Mouse (Mus musculus): ENCODE data around the gene Gm19345. TPM values are rescaled to one million over a fixed set of nuclear protein-coding genes. Genes with fewer than 3 reads are reported as not detected.

Gm19345 gene
- total RNA-seq, 2 experiments from 2014 or later: 14.8 to 15.9 TPM

DNA sequence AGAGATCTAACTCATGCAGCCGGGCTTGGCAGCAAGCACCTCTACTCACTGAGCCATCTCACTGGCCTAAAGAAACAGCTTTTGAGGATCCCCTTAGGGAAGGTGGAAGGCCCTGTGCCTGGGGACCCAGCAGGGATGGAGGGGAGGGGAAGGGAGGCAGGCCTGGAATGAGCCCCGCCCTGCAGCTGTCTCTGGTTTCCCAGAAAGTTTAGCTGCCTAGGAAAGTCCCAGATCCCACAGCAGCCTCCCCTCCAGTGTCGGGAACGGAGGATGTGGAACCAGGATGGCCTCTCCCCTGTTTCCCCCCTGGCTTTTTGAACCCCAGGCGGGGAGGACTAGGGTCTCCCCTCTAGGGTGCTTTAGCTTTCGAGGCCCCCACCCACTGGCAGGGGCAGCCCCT, 25.0 kb upstream of the Gm19345 start:
- intact Hi-C loops (cut with DNase I): no loop called here
- no peak for DNase-seq

DNA sequence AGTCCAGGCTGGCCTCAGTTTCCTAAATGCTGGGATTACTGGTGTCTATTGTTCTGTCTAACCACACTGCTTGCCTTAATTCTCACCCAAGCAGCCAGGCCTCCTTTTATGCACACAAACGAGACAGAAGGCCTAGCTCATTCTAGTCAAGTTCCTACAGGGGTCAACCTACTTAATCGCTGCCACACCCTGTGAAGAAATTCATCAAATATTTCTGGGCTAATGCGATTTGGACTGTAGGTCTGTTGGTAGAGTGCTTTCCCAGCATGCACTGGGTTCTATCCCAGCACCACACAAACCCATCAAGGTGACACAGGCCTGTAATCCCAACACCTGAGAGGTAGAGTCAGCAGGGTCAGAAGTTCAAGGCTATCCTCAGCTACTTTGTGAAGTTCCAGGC, 22.1 kb upstream of the Gm19345 start:
- DNase-seq: no peak
- intact Hi-C loops (cut with DNase I): no loop called here

DNA sequence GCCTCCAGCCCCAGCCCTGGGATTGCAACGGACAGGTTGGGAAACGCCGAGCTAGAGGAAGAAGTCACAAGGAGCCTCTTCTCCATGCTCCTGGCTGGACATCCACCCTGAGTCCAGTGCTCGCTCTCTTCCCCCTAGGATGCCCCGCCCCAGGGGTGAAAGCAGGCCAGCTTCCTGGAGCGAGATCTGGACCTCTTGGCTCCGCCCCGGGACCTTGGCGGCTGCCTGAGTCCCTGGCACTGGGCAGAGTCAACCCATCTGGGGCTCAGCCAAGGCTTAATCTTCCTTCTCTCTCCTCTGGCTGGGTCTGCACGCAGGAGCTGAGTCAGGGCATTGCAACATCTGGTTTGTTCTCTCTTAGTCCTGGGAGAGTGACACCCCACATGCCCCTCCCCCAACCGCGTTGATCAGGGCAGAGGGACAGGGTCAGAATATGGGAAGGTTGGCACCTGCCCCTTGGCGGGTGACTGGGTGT, 21.1 kb upstream of the Gm19345 start:
- DNase-seq: peak; percentile 34
- intact Hi-C loops (cut with DNase I): no loop called here

DNA sequence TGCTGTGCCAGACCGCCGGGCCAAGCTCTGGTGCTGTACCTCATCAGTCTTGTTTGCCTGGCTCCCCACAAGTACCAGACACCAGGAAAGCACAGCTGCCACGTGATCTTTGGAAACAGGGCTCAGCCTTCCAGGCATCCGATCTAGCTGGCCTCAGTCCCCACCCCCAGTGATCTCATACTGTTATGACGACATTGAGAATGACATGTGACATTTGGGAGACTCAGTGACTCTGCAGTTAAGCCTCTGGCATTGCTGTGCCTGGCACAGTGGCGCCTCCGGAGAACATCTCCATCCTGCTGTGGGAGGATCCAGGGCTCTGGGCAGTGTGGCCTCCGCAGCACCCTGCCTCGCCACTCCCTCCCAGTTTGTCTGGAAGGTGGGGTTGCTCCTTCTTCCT, 20.0 kb upstream of the Gm19345 start:
- no peak for DNase-seq
- intact Hi-C loops (cut with DNase I): no loop called here

DNA sequence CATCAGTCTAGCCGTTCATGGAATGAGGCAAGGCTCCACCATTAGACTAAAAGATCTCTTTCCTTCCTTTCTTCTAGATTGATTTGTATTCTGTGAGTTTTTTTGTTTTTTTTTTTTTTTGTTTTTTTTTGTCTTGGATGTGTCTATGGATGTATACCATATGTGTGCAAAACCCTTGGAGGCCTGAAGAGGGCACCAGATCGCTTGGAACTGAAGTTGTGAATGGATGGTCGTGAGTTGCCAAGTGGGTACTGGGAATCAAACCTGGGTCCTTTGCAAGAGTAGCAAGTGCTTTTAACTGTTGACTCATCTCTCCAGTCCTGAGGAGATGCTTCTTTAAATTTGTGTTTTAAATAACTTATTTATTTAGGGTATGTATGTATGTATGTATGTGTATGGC, 17.7 kb upstream of the Gm19345 start:
- intact Hi-C loops (cut with DNase I): no loop called here

DNA sequence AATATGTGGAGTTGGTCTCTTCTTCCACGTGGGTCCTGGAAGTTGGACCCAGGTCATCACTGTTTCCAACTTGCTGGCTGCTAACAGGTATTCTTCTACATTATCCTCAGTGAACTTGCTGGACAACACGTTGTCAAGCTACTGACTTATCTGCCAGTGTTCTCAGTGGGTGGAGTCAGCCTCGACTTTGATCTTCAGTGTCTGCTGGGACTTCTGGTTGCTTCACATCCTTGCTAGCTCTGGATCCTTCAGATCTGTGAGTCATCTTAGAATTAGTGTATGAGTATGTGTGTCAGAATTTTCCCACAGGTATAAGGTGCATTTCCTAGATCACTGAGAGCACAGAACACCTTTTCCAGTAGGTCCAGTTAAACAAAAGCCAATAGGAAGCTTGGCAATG, 15.0 kb upstream of the Gm19345 start:
- DNase-seq: no peak
- intact Hi-C loops (cut with DNase I): no loop called here

More for the DNA sequence above, 17.7 kb upstream of the Gm19345 start:
- no peak for DNase-seq

DNA sequence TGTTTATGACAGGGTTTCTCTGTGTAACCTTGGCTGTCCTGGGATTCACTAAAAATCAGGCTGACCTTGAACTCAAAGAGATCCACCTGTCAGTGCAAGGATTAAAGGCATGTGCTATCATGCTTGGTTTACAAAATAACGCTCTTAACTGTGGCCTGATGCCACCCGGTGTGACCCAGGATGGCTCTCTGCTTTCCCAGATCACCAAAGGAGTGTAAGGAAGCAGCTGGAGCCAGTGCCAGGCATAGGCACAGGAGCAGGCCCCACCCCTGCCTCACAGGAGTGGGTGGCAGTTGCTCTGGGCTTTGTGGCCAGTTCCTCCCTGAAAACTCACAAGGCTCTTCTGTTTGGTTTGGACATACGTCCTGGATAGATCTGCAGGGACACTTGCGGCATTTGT, 11.4 kb upstream of the Gm19345 start:
- intact Hi-C loops (cut with DNase I): no loop called here
- DNase-seq: no peak

DNA sequence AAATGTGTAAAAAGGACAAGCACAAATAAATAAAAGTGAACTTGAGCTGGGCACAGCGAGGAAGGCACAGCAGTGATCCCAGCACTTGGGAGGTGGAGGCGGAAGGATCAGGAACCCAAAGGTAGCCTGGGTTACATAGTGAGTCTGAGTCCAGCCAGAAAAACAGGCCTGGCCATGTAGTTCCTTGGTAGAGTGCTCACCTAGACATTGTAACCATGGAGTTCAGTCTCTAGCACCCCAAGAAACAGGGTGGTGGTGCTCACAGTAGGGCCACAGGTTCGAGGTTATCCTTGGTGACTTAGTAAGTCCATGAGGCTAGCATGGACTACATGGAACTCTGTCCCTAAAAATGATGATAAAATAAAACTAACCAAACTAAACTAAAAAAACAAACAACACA, 10.9 kb upstream of the Gm19345 start:
- DNase-seq: no peak
- intact Hi-C loops (cut with DNase I): no loop called here

DNA sequence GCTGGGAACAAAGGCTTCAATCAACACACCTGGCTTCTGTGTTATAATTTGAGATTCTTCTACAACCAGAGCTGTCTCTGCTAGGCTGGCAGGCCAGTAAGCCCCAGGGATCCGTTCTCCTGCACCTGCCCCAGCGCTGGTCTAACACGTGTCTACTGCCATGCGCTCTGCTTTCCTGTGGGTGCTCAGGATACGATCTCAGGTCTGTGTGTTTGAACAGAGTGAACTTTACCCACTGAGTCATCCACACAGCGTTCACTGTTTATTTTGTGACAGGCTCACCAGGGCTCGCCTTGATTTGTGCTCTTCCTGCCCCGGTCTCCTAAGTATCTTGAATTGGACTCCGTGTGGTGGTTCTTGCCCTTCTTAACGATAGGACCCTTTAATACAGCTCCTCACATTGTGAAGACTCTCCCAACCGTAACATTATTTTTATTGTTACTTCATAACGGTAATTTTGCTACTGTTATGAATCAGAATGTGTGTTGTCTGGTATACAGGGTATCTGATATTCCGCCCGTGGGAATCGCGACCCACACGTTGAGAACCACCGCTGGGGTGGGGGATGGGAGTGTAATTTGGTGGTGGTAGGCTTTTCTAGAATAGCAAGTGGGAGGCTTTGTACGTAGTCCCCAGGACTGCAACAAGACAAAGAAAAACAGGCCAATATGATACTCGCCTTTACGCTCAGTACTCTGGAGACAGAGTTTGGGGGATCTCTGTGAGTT, 10.0 kb upstream of the Gm19345 start:
- intact Hi-C loops (cut with DNase I): no loop called here
- no peak for DNase-seq

DNA sequence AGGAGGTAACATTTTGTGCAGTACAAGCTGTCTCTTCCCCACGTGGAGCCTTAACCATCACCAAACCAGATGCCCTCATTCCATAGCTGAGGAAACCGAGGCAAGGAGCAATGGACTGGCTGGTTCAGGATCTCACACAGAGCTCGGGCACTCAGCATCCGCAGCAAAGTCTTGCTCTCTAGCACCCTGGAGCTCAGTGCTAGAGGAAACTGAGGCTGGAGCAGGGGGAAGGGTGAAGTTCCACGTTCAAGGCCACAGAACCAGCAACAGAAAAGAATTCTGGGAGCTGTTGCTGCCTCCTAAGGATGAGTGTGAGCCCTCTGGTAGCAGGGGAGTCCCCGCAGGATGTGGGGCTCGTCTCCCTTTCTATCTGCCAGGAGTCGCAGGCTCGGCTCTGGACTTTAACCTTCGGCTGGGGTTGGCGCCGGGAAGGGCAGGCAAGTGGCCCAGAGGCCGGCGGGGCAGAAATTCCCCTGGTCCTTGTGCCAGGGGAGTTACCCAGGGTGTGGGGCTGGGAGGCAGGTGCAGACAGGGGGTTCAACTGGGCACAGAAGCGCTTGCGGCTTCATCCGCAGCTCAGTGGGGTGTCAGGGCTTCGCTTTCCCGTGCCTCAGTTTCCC, 8.8 kb upstream of the Gm19345 start:
- intact Hi-C loops (cut with DNase I): no loop called here
- DNase-seq: no peak

DNA sequence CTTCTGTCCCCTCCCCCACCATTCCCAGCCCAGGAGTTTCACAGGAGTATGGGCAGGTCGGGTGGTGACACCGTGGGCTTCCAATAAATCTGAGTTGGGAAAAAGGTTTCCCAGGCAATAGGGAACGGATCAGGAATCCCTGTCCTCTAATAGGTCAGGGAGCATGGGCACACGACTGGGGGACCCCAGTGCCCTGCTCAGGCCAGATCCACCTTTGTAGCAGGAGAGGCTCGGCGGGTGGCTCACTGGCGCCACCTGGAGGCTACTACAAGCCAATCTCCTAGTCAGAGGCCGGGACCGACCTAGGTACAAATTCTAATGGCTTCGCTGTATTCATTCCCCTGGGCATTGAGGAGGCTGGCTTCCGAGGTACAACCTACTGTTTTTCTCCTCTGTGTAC, 8.2 kb upstream of the Gm19345 start:
- intact Hi-C loops (cut with DNase I): no loop called here
- DNase-seq: peak; percentile 58

DNA sequence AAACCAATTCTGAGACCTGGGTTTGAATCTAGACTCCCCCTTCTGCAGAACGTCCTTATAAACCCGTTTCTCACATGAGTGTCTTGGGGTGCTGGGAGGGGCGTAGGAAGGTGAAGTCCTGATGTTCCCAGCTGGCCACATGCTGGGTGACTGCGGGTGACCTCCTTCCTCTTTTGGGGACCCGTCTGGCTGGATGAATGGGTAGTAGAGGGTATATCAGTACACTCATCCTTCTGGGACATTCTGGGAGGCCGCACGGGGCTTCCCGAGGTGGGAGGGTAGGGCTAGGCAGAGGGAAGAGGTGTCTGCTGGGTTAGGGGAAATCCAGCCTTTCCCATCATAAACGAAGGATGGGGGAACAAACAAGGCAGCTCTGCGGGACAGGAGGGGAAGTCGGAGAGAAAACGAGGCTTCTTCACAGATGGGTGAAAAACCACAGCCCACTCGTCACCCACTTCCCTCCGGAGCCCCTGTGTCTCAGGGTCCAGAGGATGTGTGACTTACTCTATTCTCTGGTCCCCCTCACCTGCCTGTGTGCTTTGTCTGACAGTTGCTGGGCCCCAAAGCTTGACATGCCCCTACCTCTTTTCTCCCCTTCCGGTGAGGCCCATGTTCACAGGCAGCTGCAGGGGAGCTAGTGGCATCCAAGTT, 7.2 kb upstream of the Gm19345 start:
- no peak for DNase-seq
- intact Hi-C loops (cut with DNase I): no loop called here

DNA sequence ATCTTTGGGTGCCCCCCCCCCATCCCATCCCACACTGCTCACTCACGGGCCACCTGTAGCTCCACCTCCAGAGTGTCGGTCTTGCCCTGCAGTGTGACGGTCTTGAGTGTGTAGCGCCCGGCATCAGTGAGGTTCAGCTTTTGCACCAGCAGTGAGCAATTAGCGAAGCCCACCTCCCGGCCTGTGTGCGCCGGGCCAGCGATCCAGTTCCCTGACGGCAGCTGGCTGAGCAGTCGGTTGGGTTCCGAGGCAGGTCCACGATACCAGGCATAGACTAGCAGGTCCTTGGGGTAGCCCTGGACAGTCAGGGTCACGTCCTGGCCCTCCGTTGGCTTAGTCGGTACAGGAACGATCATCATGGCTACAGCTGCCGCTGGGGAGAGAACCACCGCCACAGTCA, 1.7 kb downstream of the Gm19345 start:
- no peak for DNase-seq
- intact Hi-C loops (cut with DNase I): no loop called here

DNA sequence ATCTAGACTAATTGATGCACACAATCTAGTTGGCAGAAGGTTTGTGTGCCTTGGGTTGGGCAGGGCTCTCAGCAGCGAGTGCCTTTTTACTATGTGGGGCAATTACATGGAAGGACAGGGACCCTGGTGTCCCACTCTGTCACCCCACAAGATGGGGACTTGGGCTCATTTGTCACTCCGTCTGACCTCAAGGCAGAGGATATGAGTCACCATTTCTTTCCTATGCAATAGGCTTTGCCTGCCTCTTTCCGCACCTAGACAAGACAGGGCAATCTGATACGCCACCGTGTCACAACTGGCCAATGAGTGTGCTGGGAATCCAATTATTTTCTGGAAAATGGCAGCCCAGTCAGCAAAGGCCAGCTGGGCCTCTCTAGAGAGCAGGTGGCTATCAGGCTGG, 3.9 kb downstream of the Gm19345 start:
- intact Hi-C loops (cut with DNase I): no loop called here
- DNase-seq: no peak

DNA sequence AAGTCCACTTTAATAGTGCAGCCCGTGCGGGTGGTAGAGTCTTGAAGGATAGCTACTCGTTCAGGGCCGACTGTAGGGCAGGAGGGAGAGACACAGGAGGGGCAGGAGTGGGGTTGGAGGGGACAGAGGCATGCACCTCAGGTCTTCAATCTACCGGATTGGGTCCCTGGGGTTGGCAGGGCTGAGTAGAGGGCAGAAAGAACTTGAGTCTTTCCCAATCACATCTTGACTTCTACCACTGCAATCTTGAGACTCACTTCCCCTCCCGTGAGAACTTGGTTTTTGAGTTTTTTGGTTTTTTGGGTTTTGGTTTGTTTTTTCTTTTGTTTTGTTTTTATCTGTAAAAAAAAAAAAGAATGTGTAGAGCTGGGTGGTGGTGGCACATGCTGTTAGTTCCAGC, 4.5 kb downstream of the Gm19345 start:
- intact Hi-C loops (cut with DNase I): no loop called here
- no peak for DNase-seq

DNA sequence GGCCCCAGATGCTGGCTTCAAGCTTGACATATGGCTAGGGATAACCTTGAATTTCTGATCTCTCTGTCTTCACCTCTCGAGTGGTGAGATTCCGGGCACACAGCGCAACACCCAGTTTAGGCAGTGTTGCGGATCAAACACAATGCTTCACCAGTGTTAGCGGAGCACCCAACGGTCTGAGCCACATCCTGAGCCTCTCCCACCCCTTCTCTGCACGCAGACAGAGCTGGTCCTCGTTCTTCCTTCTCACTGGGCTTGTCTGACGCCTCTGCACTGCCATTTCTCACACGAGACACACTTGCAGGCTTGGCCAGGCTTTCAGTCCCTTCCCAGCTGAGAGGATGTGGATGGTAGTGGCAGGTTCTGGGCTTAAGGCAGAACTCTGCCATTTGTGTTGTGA, 7.9 kb downstream of the Gm19345 start:
- no peak for DNase-seq
- intact Hi-C loops (cut with DNase I): no loop called here

DNA sequence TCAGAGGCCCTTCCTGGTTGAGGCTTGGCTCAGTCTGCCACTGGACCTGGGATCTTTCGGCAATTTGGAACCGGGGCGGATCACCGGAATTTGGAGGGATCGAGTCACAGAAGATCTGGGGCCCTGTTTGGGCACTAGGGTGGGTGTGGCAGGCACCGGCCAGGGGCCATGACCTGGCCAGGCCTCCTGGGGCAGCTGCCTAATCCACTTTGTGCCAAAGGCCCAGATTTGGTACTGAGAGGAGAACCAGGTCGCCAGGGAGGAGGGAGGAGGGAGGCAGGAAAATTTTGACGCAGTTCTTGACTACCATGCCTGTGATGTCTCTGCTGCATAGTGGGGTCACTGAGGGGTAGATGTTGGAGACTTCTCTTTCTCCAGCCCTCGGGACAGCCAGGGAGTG, 9.4 kb downstream of the Gm19345 start, which contains the start of gene Ceacam16:
Gene Ceacam16 (minus strand): TSS at position 101 of the 400 bp plus-strand sequence.
- intact Hi-C loops (cut with DNase I): no loop called here
- no peak for DNase-seq

DNA sequence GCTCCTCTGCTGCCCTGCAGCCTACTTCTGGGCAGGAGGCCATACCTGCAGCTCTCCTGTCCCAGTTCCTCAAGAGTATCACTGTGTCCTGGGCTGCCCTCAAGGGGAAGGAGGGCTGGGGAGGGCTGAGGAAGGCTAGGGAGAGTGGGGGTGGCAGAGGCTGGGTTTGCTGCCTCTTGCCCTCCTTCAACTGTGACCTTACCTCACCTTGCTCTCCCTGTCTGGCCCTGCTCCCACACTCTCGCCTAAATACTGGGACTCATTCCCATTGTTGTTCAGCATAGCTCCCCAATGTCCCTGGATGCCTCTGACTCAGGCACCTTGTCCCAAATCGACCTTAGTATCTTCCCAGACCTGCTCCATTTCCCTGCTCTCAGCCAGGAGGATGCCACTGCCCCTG, 12.4 kb downstream of the Gm19345 start:
- intact Hi-C loops (cut with DNase I): no loop called here
- DNase-seq: no peak

DNA sequence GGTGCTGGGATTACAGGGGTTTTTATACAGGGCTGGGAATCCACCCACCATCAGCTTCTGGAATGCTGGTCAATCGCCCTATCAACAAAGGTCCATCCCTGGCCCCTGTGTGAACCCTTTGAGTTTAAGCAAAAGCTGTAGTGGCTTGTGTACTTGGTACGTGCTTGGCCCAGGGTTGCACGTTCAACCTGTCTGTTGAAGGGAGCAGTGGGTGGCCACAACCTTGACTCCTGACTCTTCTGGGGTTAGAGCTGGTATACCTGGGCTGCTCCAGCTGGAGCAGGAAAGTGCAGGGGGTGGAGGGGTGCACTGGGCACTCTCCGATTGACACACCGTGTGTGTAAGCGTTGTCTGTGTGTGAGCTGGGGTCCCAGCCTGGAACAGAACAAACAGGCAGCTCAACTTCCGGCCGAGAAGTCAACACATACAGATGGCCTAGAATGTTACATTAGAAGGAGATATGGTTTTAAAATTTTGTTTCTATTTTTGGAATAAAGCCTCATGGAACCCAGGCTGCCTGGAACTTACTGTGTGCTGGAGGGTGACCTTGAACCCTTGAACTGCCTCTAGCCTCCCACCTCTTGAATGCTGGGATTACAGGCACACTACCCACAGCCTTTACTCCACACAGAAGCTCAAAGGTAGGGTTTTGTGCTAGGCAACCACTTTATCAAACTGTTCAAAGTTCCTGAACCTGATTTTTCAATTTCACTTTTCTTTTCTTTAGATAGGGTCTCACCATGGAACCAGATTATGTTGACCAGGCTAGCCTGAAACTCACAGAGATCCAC, 13.6 kb downstream of the Gm19345 start:
- no peak for DNase-seq
- intact Hi-C loops (cut with DNase I): no loop called here

DNA sequence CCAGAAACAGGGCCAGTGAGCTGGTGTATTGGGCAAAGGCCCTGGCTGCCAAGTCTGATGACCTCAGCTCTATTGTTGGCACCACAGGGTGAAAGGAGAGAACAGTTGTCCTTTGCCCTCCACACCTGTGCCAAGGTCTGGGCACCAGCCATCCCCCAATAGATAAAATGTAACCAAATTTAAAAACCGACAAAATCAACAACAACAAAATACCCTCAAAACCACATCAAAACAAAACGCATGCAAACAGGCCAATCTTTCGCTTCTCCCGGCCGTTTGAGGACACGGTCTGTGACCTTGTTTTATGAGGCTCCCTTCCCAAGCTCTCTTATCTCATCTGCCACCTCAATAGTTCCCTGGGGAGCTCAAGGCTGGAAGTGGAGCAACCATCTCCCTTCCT, 14.7 kb downstream of the Gm19345 start:
- intact Hi-C loops (cut with DNase I): no loop called here
- DNase-seq: no peak

DNA sequence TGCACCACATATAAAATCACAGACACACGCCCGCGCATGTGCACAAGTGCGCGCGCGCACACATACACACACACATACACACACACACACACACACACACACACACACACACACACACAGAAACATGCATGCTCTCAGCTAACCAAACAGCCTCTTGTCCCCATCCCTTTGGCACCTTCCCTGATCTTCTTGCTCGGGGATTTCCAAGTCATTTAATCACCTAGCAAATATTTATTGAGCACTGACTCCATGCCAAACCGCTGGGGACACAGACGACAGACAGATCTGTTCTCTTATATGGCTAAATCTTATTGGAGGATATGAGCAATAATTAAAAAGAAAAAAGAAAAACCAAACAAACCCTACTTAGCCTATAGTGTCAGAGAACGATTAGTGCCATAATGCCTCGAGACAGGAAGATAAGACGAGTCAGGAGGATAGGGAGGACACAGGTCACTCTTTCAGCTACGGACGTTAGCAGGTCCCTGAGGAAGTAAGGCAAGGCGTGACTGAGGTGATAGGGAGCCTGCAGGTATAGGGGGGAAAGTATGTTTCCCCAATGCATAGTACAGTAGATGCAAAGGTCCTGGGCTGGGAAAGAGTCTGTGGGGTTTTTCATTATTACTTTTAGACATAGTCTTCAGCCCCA, 16.1 kb downstream of the Gm19345 start:
- DNase-seq: no peak
- intact Hi-C loops (cut with DNase I): no loop called here
